Mouse (Mus musculus) adrenal gland (tissue): ENCODE measurements around the gene Ell.

Experiments used
- intact Hi-C: fragments of 180-260 bp; cut with DNase I; formaldehyde crosslinking; loops from one replicate; pipeline ENCODE4 v1.15.1; 2025

Gene Ell

GRCm38 (mm10) chr8:70535221-70535620, 4.0 kb upstream of the Ell start:
- intact Hi-C loops = no loop called here

- intact Hi-C loops = no loop called here
These were observed 3.6 kb upstream of the Ell start for GRCm38 (mm10) chr8:70535701-70536100.

GRCm38 (mm10) chr8:70538024-70538579, 1.2 kb upstream of the Ell start:
- intact Hi-C loops = no loop called here

GRCm38 (mm10) chr8:70538633-70539076, 602 bp upstream of the Ell start:
- intact Hi-C loops = no loop called here

- intact Hi-C loops = no loop called here
These were observed 803 bp downstream of the Ell start for GRCm38 (mm10) chr8:70540013-70540506.

- intact Hi-C loops = no loop called here
These were observed 1.3 kb downstream of the Ell start for GRCm38 (mm10) chr8:70540507-70541071.

GRCm38 (mm10) chr8:70541081-70541480, 1.8 kb downstream of the Ell start:
- intact Hi-C loops = no loop called here

GRCm38 (mm10) chr8:70544200-70544687, 5.0 kb downstream of the Ell start:
- intact Hi-C loops = no loop called here

GRCm38 (mm10) chr8:70546412-70546811, 7.2 kb downstream of the Ell start:
- intact Hi-C loops = no loop called here

- intact Hi-C loops = no loop called here
These were observed 8.5 kb downstream of the Ell start for GRCm38 (mm10) chr8:70547762-70548161.

GRCm38 (mm10) chr8:70549412-70550184, 10.3 kb downstream of the Ell start:
- intact Hi-C loops = loop anchor here (5.0 kb wide), 1 partner anchor 38 kb away; no protein-coding TSS in a partner anchor

- intact Hi-C loops = loop anchor here (5.0 kb wide), 1 partner anchor 36 kb away; no protein-coding TSS in a partner anchor
These were observed 12.4 kb downstream of the Ell start for GRCm38 (mm10) chr8:70551558-70552161.

GRCm38 (mm10) chr8:70552836-70553235, 13.6 kb downstream of the Ell start:
- intact Hi-C loops = loop anchor here (5.0 kb wide), 1 partner anchor 34 kb away; no protein-coding TSS in a partner anchor

GRCm38 (mm10) chr8:70553740-70554139, 14.5 kb downstream of the Ell start:
- intact Hi-C loops = loop anchor here (5.0 kb wide), 1 partner anchor 34 kb away; no protein-coding TSS in a partner anchor

- intact Hi-C loops = no loop called here
These were observed 16.0 kb downstream of the Ell start for GRCm38 (mm10) chr8:70555079-70555747.

- intact Hi-C loops = no loop called here
These were observed 19.1 kb downstream of the Ell start for GRCm38 (mm10) chr8:70558334-70558733.

- intact Hi-C loops = no loop called here
These were observed 19.7 kb downstream of the Ell start for GRCm38 (mm10) chr8:70558983-70559382.

GRCm38 (mm10) chr8:70560096-70560495, 20.8 kb downstream of the Ell start:
- intact Hi-C loops = loop anchor here (2.0 kb wide), 1 partner anchor 25 kb away; no protein-coding TSS in a partner anchor

- intact Hi-C loops = loop anchor here (2.0 kb wide), 1 partner anchor 24 kb away; no protein-coding TSS in a partner anchor
These were observed 21.3 kb downstream of the Ell start for GRCm38 (mm10) chr8:70560564-70560963.

- intact Hi-C loops = loop anchor here (2.0 kb wide), 1 partner anchor 23 kb away; no protein-coding TSS in a partner anchor
These were observed 22.1 kb downstream of the Ell start for GRCm38 (mm10) chr8:70561357-70561756.
